Mouse (Mus musculus) brain, embryonic 14.5 days (tissue): Measurements from ENCODE around the gene Angptl6.

Experiments
- CTCF ChIP-seq: fragments of 200-500 bp; IDR thresholded peaks from 2 replicates; pipeline ENCODE4 v1.5.1; 2012; ENCODE audit warnings: inconsistent platforms, mild to moderate bottlenecking, moderate library complexity, borderline replicate concordance; ENCODE audit not compliant: insufficient read depth, insufficient read length; ENCODE audit errors: extremely low read depth
- POLR2A ChIP-seq: fragments of 200-500 bp; IDR thresholded peaks from 2 replicates; pipeline ENCODE4 v1.6.1; 2012; ENCODE audit warnings: mild to moderate bottlenecking, inconsistent platforms, borderline replicate concordance; ENCODE audit not compliant: poor library complexity, insufficient read depth, insufficient read length, severe bottlenecking; ENCODE audit errors: extremely low read depth

- no peak for TF ChIP-seq CTCF
- no peak for TF ChIP-seq POLR2A
These were observed 15.9 kb upstream of the Angptl6 start for GRCm38 (mm10) chr9:20895382-20895781.
